Mouse (Mus musculus) gastrocnemius, postnatal 14 days (tissue): ENCODE results near the gene Shroom2. TPM values are rescaled to one million over a fixed set of nuclear protein-coding genes. Genes with fewer than 3 reads are reported as not detected.
A peak's percentile ranks its signal among the peaks of the same experiment; 100 is the strongest.
"Not testable (repeated sequence)": the region's sequence is repeated elsewhere in the genome, so short reads cannot be mapped to it uniquely, and the experiment has no call there.

ENCODE experiments used
- DNase-seq: peaks from one replicate; pipeline ENCODE4 v3.0.0; 2021; ENCODE audit warnings: mixed read lengths
- intact Hi-C: fragments of 180-260 bp; cut with DNase I; formaldehyde crosslinking; loops from one replicate; pipeline ENCODE4 v1.15.1; 2025; ENCODE audit warnings: low total_unique reads
- long read RNA-seq, 2 experiments: library from polyadenylated mRNA; stranded (forward); transcript quantifications; one replicate each; pipeline ENCODE4 v2.0.0; 2021
- total RNA-seq, 2 experiments: library from RNA; stranded (reverse); gene quantifications; 2 replicates each; pipeline ENCODE4 v1.2.3; 2021

Shroom2 gene
- total RNA-seq, result 1 to 10 TPM; 3.6 to 3.7 TPM
- long read RNA-seq, experiment 1, full-length matches to known transcripts, result 1 of 1 reads
- long read RNA-seq, experiment 1, partial matches to known transcripts, result 0 of 1 reads
- long read RNA-seq, experiment 1, other reads (novel, unspliced or antisense), result 0 of 1 reads
- long read RNA-seq, experiment 2, partial matches to known transcripts, result 1 of 3 reads
- long read RNA-seq, experiment 2, other reads (novel, unspliced or antisense), result 2 of 3 reads

DNA sequence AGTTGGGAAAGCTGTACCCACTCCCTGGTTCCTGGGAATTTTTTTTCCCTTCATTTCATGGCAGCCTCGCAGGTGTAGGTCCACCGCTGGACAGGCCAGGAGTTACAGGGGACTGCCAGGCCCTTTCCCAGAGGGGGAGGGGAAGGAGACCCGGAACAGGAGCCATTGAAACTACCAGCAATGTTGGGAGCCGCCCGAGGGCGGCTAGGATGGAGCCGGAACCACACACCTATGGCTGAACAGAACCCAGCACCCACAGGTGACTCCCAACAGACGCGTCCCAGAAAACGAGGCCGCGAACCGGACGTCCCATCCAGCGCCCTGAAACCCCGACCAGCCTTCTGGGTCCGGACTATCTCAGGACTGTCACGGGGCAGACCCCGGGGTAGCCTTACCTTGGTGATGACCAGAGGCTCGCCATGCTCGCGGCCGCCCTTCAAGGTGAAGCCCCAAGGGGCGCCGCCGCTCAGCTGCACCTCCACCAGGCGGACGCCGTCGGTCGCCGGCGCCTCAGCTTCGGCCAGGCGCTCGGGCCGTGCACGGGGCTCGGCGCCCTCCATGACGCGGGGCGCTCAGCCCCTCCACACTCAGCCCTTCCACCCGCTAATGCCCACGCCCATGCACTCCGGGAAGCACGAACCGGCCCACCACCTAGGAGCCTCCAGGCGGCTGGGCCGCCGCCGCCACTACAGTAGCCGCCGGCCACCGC lies at the start of gene Shroom2:
Shroom2 (minus strand) TSS at position 575 of the 709 bp plus-strand sequence.
- no peak for DNase-seq
- intact Hi-C loops, result no loop called here

DNA sequence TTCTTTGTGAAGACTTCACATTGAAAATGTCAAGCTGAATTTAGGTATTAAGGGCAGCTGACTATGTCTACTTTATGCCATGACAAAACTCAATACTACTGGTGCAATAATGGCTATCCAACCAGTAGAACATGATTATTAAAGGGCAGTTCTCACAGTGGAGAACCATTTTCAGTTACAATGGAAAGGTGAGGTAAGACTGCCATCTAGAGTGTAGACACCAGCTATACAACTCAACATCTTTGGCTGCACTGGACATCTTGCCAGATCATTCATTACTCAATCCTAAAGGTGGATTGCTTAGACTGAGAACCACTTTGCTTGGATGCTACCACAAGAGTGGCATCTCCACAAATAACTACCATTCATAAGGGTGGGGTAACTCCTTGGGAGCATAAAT lies 49.7 kb upstream of the Shroom2 start:
- intact Hi-C loops, result loop anchor here (10.0 kb wide), 1 partner anchor 204 kb away; no protein-coding TSS in a partner anchor
- no peak for DNase-seq

DNA sequence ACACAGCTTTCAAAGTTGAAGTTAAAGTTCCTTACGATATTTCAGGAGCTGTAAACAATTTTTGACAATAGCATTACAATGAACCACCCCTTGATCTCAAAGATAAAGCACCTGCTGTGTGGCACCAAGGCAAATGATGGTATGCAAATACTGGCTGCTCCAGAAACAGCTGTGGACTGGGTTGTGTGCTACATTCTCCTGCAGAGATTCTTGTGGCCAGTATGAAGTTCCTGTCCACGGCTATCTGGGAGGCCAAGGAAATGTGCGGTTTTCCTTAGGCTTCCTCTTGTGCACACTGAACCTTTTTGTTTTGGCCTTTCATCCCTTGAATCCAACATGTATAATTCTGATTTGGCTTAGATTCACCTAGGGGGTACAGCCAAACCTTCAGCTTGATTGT lies 44.1 kb upstream of the Shroom2 start:
- DNase-seq, result no peak
- intact Hi-C loops, result loop anchor here (10.0 kb wide), 1 partner anchor 199 kb away; no protein-coding TSS in a partner anchor

DNA sequence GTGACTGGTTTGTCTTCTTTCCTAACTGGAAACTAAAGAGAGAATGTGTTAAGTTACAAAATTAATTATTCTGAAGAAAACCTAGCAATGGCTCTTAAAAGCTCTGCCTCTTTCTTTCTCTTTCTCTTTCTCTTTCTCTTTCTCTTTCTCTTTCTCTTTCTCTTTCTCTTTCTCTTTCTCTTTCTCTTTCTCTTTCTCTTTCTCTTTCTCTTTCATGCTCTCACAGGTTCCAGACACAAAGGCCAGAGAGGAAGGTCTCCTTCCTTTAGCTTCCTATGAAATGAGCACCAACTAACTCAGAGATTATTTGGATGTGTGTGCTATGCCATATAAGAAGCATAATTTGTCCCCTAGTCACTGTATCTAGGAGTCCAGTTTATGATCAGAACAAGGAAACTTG lies 36.1 kb upstream of the Shroom2 start:
- no peak for DNase-seq
- intact Hi-C loops, result no loop called here

DNA sequence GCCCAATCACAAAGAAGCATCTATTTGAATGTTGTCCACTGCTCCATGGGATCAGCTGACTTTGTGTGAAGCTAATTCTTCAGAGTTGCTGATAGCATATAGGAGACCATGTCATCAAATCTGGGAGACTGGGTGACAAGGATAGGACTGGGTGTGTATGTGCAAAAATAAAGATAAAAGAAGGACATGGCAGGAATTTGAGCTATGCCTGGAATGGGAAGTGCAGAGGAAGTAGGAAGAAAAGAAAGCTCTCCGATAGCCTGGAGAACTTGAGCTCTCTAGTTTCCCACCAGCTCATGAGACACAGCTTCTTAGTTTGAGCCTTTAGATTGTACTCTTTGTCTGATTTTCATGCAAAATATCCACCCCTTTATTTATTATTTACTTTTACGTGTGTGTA lies 19.3 kb upstream of the Shroom2 start:
- intact Hi-C loops, result no loop called here
- no peak for DNase-seq

DNA sequence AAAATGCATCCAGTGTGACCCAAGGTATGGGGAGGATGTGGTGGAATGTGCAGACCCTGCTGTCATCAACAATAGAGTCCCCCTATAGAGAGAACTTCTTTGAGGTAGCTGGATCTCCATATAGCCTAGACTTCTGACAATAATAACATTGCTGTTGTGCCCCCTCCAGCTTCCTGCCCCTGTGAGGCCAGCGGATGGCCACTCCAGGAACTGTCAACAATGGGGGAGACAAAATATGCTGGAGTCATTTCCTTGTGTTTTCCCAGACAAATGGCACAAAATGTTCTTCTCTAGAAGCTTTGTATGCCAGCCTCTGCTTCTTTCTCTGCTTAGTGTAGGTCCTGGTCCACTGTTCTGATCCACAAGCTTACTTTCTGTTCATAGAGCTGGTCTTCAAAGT lies 18.9 kb upstream of the Shroom2 start:
- DNase-seq, result no peak
- intact Hi-C loops, result no loop called here

DNA sequence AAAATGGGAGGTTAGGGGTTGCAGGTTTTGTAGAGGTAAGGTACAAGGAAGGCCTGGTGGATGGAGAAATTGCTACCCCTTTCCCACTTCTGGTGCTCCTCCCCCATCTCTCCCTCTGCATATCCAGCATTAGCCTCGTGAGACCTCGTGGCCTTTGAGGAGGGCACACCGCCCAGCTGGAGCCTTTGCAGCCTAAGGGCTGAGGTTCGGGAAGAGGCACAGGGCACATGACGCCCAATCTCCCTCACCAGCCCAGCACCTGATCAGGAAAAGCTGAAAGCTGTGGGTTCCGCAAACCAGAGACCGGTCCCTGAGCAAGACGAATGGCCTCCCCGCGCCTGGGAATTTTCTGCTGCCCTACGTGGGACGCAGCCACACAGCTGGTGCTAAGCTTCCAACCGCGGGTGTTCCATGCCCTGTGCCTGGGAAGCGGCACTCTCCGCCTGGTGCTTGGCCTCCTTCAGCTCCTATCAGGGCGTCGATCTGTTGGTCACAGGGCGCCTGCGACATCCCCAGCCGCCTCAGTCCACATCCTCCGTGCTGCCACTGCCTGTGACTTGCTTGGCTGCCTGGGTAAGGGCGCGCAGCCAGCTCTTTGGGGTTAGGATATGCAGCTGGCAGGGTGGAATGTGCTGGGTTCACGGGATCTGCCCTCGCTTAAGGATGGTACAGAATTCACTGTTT lies 12.6 kb upstream of the Shroom2 start, which contains the start of gene Gpr143:
Gpr143 (plus strand) TSS at position 202 of the 684 bp plus-strand sequence.
- peak; percentile 5 for DNase-seq

DNA sequence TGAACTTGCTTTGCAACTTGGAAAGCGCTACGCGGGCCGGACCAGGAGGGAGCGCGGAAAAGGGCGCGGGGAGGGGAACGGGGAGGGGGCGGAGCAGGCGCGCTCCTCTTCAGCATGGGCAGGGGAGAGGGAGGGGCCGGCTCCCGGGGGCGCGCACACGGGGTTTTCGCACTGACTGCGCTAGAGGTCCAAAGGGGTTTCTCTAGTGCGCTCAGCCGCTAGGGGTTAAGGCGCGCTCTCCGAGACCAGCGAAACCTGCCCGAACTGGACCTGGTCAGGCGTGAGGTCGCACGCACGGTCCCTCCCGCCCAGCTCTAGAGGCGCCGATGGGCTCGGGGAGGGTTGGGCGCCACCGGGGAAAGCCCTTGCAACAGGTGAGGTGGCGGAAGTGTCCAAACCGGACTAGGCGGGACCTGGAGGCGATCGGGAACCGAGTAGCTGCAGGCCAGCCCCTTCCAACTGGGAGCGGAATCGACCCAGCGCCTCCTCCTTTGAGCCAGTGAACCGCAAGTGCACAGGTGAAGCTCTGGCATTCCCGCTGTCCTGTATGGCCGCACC lies 414 bp upstream of the Shroom2 start:
- intact Hi-C loops, result no loop called here
- peak; percentile 38 for DNase-seq

More for the DNA sequence above, 12.6 kb upstream of the Shroom2 start, which contains the start of gene Gpr143:
- intact Hi-C loops, result no loop called here

DNA sequence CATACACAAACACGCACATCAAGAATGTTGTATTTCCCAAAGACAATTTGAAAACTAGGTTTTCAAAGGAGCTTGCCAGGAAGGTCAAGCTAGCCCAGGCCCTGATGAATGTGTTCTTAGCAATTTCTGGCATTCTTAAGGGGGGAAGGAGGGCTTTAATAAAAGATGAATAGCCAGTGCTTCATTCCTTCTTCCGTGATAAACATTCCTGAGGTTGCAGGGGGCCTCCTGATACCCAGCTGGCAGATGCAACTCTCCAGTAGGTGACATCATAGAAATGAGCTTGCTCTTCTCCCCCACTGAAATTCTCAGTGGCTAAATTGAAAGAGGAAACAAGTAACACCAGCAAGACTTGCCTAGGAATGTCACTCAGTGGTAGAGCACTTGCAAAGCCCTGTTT lies 5.1 kb downstream of the Shroom2 start:
- DNase-seq, result no peak
- intact Hi-C loops, result no loop called here

DNA sequence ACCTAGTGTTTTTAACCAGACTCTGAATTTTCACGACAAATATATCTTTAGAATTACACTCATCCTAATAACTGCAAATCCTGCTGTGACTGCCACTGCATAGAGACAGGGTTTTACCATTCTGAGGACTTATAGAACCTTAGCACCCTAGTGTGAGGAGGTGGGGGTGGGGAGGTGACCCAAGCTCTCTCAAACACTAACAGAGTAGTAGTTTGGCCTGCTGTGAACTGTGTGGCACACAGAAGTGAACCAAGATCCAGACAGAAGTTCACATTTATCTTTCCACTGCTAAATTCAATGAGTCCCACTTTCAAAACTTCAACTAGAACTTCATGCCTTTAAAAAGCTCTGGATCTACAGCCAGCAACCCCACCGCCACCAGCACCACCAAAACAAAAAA lies 6.4 kb downstream of the Shroom2 start:
- no peak for DNase-seq
- intact Hi-C loops, result no loop called here

DNA sequence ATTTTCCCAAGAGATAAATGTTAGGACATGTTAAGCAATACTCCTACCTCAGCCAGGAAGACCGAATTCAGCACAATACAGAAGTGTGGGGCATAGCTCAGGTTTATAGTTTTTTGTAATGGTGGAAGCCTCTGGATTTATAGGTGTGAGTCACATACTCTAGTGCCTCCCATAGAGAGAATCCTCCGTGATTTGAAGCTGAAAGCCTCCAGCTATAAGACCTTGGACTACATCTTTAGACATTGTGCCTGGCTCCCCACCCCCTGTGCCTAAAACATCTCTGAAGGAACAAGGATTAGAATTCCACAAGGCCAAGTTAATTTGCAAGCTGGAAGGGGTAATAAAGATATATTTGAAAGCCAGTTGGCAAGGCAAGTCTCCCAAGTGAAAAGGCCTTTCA lies 6.8 kb downstream of the Shroom2 start:
- no peak for DNase-seq
- intact Hi-C loops, result no loop called here

DNA sequence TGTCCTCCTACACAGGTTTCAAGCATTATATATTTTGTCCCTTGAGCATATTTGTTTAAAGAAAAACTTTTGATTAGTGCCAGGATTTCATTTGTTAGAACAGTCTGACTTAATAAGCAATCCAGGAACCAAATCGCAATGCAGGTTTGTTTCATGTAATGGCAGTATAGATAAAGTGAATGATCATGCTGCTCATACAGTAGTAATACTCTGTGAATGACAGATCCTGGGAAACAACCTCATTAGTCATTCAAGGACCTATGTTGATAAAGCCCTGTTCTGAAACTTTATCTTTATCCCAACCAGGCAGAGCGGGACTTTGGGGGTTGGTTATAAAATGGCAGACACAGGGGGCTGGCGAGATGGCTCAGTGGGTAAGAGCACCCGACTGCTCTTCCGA lies 13.0 kb downstream of the Shroom2 start:
- no peak for DNase-seq
- intact Hi-C loops, result no loop called here

DNA sequence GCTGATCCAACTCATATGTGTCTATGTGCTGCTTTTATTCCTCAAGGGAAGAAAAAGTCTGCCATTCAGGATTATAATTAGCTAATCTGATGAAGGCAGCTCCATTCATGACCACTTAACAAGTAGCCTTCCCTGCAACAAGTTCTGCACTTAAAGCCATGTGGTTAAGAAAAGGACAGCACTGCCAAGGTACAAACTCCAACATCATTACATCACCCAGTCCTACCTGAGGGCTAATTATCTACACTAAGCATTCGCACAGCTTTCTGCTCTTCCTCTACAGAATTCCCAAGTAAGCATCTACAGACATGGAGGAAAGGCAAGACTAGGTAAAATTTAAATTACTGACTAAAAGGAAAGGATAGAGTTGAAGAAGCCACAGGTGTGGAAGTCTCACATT lies 13.4 kb downstream of the Shroom2 start:
- no peak for DNase-seq
- intact Hi-C loops, result no loop called here

DNA sequence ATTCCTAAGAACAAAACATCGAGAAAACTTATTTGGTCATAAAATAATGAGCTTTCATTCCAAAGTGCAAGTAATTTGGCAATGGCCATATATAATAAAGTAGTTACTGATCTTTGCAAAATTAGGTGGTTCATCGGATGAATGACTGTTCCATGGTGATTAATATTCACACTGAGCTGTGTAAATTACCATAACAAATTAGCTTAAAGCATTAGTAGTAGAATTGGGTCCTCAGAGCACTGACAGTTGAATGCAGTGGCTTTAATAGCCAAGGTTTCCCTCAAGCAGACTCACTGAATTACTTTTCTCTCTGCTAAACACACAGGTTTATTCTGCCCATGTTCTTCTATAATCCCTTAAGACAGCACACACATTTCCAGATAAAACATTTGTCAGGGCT lies 23.3 kb downstream of the Shroom2 start:
- intact Hi-C loops, result no loop called here
- DNase-seq, result no peak

DNA sequence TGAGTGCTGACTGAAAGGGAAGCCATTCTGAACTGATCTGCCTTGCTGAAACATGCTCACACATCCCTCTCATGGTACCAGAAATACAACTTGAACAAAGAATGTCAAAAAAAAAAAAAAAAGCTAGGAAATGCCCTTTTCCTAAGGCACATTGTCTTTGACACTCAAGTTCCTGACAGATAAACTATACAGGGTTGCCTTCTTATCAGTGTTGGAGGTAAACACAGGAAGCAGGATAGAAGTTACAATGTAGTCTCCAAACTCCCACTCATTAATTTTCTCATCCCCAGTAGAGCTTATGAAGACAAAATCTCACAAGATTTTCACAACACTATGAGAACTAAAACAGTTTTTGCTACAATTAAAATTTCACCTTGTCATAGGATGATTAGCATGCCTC lies 25.6 kb downstream of the Shroom2 start:
- DNase-seq, result no peak
- intact Hi-C loops, result no loop called here

DNA sequence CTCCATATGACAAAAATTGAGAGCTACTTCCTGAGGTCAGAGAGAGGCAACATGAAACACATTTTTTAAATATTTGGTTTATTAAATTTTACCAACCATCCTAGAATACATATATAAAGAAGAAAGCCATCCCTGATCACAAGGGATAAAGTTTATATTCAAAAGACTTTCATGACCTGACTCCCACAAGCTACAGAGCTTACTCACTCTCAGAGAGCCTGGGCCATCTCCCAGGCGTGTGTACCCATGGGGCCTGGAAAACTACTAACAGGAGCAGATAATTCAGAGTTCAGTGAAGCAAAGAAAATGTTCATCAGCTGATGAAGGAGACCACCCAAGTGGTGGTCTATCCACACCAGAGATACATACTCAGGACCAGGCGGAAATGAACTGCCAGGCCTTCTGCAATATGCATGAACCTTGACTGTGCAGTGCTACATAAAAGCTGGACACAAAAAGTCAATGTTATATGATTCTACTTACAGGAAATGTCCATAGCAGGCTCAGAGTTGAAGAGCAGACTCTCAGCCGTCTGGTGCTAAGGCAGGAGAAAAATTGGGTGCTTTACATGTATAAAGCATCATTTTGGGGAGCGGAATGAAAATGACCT lies 30.4 kb downstream of the Shroom2 start:
- no peak for DNase-seq
- intact Hi-C loops, result no loop called here

DNA sequence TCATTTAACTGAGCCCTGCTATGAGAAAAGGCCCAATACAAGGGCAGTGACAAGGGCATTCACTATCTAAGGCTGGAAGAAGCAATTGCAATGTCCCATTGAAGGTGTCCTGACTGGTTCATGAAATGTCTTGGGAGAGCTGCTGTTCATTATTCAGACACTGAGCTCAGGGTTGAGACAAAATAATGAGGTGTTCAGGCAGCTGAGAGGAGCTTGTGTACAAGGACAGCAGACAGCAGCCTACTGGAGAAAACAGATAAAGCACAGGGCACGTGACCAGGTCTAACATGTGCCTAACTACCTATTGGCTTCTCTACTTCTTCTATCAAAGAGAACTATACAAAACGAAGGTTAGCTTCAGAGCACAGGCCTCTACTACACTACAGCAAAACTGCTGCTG lies 31.1 kb downstream of the Shroom2 start:
- intact Hi-C loops, result no loop called here
- no peak for DNase-seq

DNA sequence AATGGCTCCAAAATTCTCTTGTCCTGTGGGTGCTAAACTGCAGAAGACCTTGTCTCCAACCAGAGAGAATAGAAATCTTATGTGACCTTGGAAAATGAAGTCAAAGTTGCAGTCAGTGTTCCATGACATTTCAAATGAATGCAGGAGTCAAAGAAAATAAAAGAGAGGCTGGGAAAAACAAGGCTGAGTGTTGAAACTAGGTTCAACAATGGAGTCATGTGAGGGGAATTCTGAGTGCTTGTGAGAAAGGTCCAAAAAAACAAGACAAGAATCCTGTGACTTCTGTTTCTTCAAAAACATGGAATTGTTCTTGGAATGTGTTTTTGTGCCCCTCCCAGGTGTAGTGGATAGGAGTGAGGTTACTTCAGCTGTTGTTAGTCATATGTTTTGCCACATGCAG lies 34.0 kb downstream of the Shroom2 start:
- no peak for DNase-seq
- intact Hi-C loops, result no loop called here

DNA sequence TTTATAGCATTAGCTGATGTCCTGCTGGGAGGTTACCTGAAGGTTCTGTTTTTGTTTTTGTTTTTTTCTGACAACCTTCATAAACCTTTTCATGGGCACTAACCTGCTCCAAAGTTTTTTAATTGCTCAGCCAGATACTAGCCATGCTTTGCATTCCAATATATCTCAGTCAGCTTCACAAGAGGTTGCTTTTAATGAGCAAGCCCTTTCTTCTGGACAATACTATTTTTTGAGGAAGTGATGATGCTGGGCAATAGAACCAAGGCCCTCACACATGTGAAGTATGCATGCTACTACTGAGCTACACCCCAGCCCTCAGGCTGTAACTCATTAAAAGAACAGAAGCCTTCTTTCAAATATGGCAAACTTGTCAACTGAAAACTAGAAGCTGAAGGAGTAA lies 52.6 kb downstream of the Shroom2 start:
- no peak for DNase-seq
- intact Hi-C loops, result no loop called here

DNA sequence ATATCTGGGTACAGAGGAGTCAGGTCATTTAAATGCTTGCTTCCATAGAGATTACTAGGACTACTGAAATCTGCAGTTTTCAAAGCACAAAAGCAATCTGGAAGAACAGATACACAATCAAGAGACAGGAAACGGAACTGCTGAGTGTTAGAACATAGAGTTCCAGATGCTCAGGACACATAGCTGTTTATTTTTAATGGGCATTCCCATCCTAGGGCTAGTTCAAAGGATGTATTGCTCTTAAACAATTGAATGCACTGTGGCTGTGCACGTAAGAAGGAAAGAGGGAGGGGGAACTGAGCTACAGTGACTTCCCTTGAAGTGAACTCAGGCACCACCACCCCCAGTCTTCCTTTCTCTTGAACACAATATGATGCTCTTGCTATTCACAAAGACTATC lies 58.5 kb downstream of the Shroom2 start:
- intact Hi-C loops, DNase-seq: not testable (repeated sequence)
